Mouse (Mus musculus): Measurements from ENCODE around the gene Cela3b.

Cela3b gene

DNA sequence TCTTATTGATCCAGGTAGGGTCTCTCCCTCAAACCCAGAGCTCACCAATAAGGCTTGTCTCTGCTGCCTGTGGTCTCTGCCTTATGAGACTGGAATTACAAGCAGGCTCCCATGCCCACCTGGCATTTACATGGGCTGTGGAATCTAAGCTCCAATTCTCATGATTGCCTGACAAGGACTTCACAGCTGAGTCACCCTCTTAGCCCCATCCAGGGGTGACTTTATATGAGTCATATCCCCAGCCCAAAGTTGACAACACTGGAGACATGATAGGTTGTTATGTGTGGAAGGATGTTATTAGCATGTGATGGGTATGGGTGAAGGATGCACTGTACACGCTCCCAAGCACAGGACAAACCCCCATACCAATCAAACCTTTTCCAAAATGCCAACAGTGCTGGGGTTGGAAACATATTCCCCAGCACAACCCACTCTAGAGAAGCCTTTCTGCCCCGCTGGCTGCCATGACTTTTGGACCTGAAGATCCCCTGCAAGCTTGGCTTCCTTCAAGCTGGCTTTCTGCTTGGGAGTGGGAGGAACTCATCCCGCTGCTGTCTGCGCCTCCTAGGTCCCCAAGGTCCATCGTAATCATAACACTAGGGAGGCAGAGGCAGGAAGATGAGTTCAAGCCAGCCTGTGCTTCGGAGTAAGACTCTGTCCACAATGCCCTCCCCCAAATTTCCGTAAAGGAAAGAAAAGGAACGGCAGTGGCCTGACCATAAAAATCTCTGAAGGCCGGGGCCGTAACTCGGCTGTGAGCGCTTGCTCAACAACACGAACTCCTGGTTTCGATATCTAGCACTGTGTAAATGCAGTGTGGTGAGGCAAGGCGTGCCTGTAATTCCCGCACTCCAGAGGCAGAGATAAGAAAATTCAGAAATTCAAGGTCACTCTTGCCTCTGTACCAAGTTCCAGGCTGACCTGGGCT, 58.5 kb downstream of the Cela3b start:
- DNase-seq = no peak
